21 mouse cellular contexts compared by ENCODE assay signal in genomic region chr3:108126327-108126726, GRCm38 (mm10). TPM values are rescaled to one million over a fixed set of nuclear protein-coding genes. Genes with fewer than 3 reads are reported as not detected.
"Had no signal": no experiment of that assay in that cellular context is flagged by ENCODE, and none has a peak within 500 bp of the region (broad histone marks: within the 10 kb centered on the region; RNA-seq: fewer than 3 reads in every experiment).

No protein-coding gene starts in this region.

- H3K27me3 ChIP-seq: midbrain, embryonic 12.5 days; neural tube, embryonic 13.5 days; neural tube, embryonic 15.5 days; stomach, embryonic 15.5 days had no signal

- H3K27ac ChIP-seq: liver, embryonic 14.5 days; midbrain, embryonic 10.5 days; midbrain, embryonic 12.5 days; neural tube, embryonic 13.5 days; neural tube, embryonic 15.5 days; stomach, embryonic 15.5 days had no signal

- DNase-seq: lung, adult 18-20 months; lung, embryonic 14.5 days; lung, postnatal 10 days; lung, postnatal 4 days; midbrain, embryonic 14.5 days; retina, postnatal 1 day; right cerebral cortex, adult 18-20 months; right cerebral cortex, postnatal 25 days; right cerebral cortex, postnatal 4 days; thymus, adult 2 months; thymus, postnatal 25 days; thymus, postnatal 4 days had no signal

- H3K4me3 ChIP-seq: midbrain, embryonic 10.5 days; midbrain, embryonic 12.5 days; myocyte; neural tube, embryonic 13.5 days; neural tube, embryonic 15.5 days; stomach, embryonic 15.5 days had no signal

- H3K4me2 ChIP-seq: lung, embryonic 14.5 days; midbrain, embryonic 12.5 days; neural tube, embryonic 13.5 days; neural tube, embryonic 15.5 days; stomach, embryonic 15.5 days had no signal

- H3K9me3 ChIP-seq: midbrain, embryonic 10.5 days; midbrain, embryonic 12.5 days; neural tube, embryonic 13.5 days; neural tube, embryonic 15.5 days; stomach, embryonic 15.5 days had no signal

- H3K4me1 ChIP-seq: midbrain, embryonic 12.5 days had no signal

- ATAC-seq: midbrain, embryonic 16.5 days had no signal

- H3K9ac ChIP-seq: liver, embryonic 14.5 days; lung, embryonic 14.5 days; midbrain, embryonic 12.5 days; neural tube, embryonic 13.5 days; neural tube, embryonic 15.5 days; stomach, embryonic 15.5 days had no signal

RNA-seq across cellular contexts. Expression of gene Gpr61, which starts 28.4 kb away (rescaled TPM):
- polyA plus RNA-seq: spleen, adult 2 months; thymus, adult 2 months had no signal
